ENCODE assay signal across 21 mouse cellular contexts in genomic region chr11:75810526-75810925, GRCm38 (mm10). TPM values are rescaled to one million over a fixed set of nuclear protein-coding genes. Genes with fewer than 3 reads are reported as not detected.
DNase-seq lines count a peak whose midpoint lies in the region; ATAC-seq lines count a peak whose summit lies in the region.
"Had no signal": no experiment of that assay in that cellular context is flagged by ENCODE, and none has a peak within 500 bp of the region (broad histone marks: within the 10 kb centered on the region; RNA-seq: fewer than 3 reads in every experiment).

No protein-coding gene starts in this region.

- peak; percentile 71 for ATAC-seq in intestine, embryonic 16.5 days
- no peak for ATAC-seq in stomach, embryonic 14.5 days (ENCODE audit: insufficient number of reproducible peaks, insufficient read depth, low FRiP score, low read depth)
- no peak; the same call in 1 of the 2 replicates for ATAC-seq in stomach, embryonic 16.5 days (ENCODE audit: insufficient read depth, low FRiP score)
- ATAC-seq: forebrain, embryonic 13.5 days; forebrain, embryonic 15.5 days had no signal

- peaks cover 35% of the 10 kb centered on the region for H3K4me1 ChIP-seq in intestine, embryonic 16.5 days (ENCODE audit: control insufficient read depth, insufficient read depth, low read length)
- peaks cover 28% of the 10 kb centered on the region for H3K4me1 ChIP-seq in stomach, embryonic 14.5 days (ENCODE audit: control insufficient read depth, insufficient read depth, low read length)
- H3K4me1 ChIP-seq in stomach, embryonic 16.5 days (ENCODE audit: control insufficient read depth, insufficient read depth, low read length), result peaks cover 31% of the 10 kb centered on the region

- 0 out of 2 replicates have a peak overlapping the region, but pooled peaks have one; percentile 16 for H3K4me2 ChIP-seq in intestine, embryonic 16.5 days (ENCODE audit: low read depth, low read length)
- no peak overlapping the region for H3K4me2 ChIP-seq in stomach, embryonic 14.5 days (replicated peaks; ENCODE audit: low read depth, low read length)
- no peak overlapping the region for H3K4me2 ChIP-seq in stomach, embryonic 16.5 days (ENCODE audit: low read depth, low read length)
- H3K4me2 ChIP-seq: embryonic facial prominence, embryonic 12.5 days; forebrain, embryonic 13.5 days; forebrain, embryonic 15.5 days had no signal

- H3K27ac ChIP-seq in intestine, embryonic 16.5 days (ENCODE audit: low read length), result peak overlapping the region; percentile 65
- H3K27ac ChIP-seq in stomach, embryonic 14.5 days (ENCODE audit: low read length), result peak overlapping the region; percentile 3; the same call in 1 of the 2 replicates
- H3K27ac ChIP-seq in stomach, embryonic 16.5 days (ENCODE audit: low read length), result peak overlapping the region; percentile 25; the same call in 1 of the 2 replicates
- H3K27ac ChIP-seq: embryonic facial prominence, embryonic 10.5 days; embryonic facial prominence, embryonic 12.5 days; forebrain, embryonic 13.5 days; forebrain, embryonic 15.5 days had no signal

- peak; percentile 16 for DNase-seq in yolk sac, embryonic 10.5 days (ENCODE audit: low spot score)
- DNase-seq in retina, postnatal 1 day, result no peak
- no peak for DNase-seq in right cerebral cortex, postnatal 36 days (ENCODE audit: low spot score in 2 of 2)
- no peak for DNase-seq in adrenal gland, adult 8-10 months
- DNase-seq in kidney, adult 11 months, result no peak
- DNase-seq: adrenal gland, adult 2 months; adrenal gland, postnatal 14 days; adrenal gland, postnatal 36 days; cerebellum, adult 11-12 months; cerebellum, adult 2 months; cerebellum, adult 9-10 months; cerebellum, postnatal 10 days; cerebellum, postnatal 25 days had no signal

- H3K4me3 ChIP-seq in intestine, embryonic 16.5 days (ENCODE audit: low read length), result no peak overlapping the region
- no peak overlapping the region for H3K4me3 ChIP-seq in stomach, embryonic 14.5 days (ENCODE audit: low read depth, low read length)
- H3K4me3 ChIP-seq in stomach, embryonic 16.5 days (replicated peaks; ENCODE audit: low read length), result no peak overlapping the region
- H3K4me3 ChIP-seq: embryonic facial prominence, embryonic 10.5 days; embryonic facial prominence, embryonic 12.5 days; forebrain, embryonic 13.5 days; forebrain, embryonic 15.5 days had no signal

- WGBS in intestine, embryonic 16.5 days, result 70% methylated on average over 3 of the region's 3 CpGs
- 92% methylated on average over 3 of the region's 3 CpGs for WGBS in stomach, embryonic 14.5 days
- WGBS in stomach, embryonic 16.5 days, result 80% methylated on average over 3 of the region's 3 CpGs

- no peaks in the 10 kb centered on the region for H3K36me3 ChIP-seq in intestine, embryonic 16.5 days (ENCODE audit: control insufficient read depth, insufficient read depth, low read length)
- no peaks in the 10 kb centered on the region for H3K36me3 ChIP-seq in stomach, embryonic 14.5 days (ENCODE audit: control insufficient read depth, insufficient read depth, low read length)
- no peaks in the 10 kb centered on the region for H3K36me3 ChIP-seq in stomach, embryonic 16.5 days (ENCODE audit: control insufficient read depth, insufficient read depth, low read length)
- H3K36me3 ChIP-seq: embryonic facial prominence, embryonic 10.5 days; embryonic facial prominence, embryonic 12.5 days; forebrain, embryonic 15.5 days had no signal

- no peaks in the 10 kb centered on the region for H3K9me3 ChIP-seq in intestine, embryonic 16.5 days (ENCODE audit: control insufficient read depth, low read length)
- no peaks in the 10 kb centered on the region for H3K9me3 ChIP-seq in stomach, embryonic 14.5 days (ENCODE audit: control insufficient read depth, low read depth, low read length)
- no peaks in the 10 kb centered on the region for H3K9me3 ChIP-seq in stomach, embryonic 16.5 days (replicated peaks; ENCODE audit: control insufficient read depth, low read length)
- H3K9me3 ChIP-seq: embryonic facial prominence, embryonic 10.5 days; embryonic facial prominence, embryonic 12.5 days; forebrain, embryonic 13.5 days; forebrain, embryonic 15.5 days had no signal

- no peaks in the 10 kb centered on the region for H3K27me3 ChIP-seq in intestine, embryonic 16.5 days (replicated peaks; ENCODE audit: control insufficient read depth, insufficient read depth, low read length)
- H3K27me3 ChIP-seq in stomach, embryonic 14.5 days (ENCODE audit: control insufficient read depth, insufficient read depth, low read length), result no peaks in the 10 kb centered on the region
- no peaks in the 10 kb centered on the region for H3K27me3 ChIP-seq in stomach, embryonic 16.5 days (ENCODE audit: control insufficient read depth, insufficient read depth, low read length)
- H3K27me3 ChIP-seq: embryonic facial prominence, embryonic 12.5 days; forebrain, embryonic 13.5 days; forebrain, embryonic 15.5 days had no signal

- H3K9ac ChIP-seq in intestine, embryonic 16.5 days (ENCODE audit: low read depth, low read length), result 0 out of 2 replicates have a peak overlapping the region, but pooled peaks have one; percentile 18
- H3K9ac ChIP-seq in stomach, embryonic 14.5 days (replicated peaks; ENCODE audit: low read depth, low read length), result no peak overlapping the region
- H3K9ac ChIP-seq in stomach, embryonic 16.5 days (ENCODE audit: low read length), result no peak overlapping the region
- H3K9ac ChIP-seq: embryonic facial prominence, embryonic 12.5 days; forebrain, embryonic 13.5 days; forebrain, embryonic 15.5 days had no signal

RNA-seq across cellular contexts. Expression of gene Doc2b, which starts 14.7 kb away (rescaled TPM):
- 0.61 and 0.97 TPM in 2 replicates for polyA plus RNA-seq in intestine, embryonic 16.5 days (2015; fragmentation: Nextera tagmentation; extraction: Ambion mirVana)
- 2.5 and 2.6 TPM in 2 replicates for polyA plus RNA-seq in stomach, embryonic 14.5 days (2014; fragmentation: Nextera tagmentation; extraction: Ambion mirVana)
- polyA plus RNA-seq in stomach, embryonic 16.5 days (2015; fragmentation: Nextera tagmentation; extraction: Ambion mirVana), result 1.2 TPM in 2 replicates
- total RNA-seq in adrenal gland, adult 8-10 months (2022), result 10 to 100 TPM; 17.8 to 37.6 (median 26.2) TPM
- total RNA-seq: MEL had no signal

Comparison
In these comparisons a context has a peak if more than half of its experiments do, and no peak if none do; other contexts are left out.
1. H3K27ac ChIP-seq: peak in every context shown above with its lines; median percentile 65 in intestine, embryonic 16.5 days; 25 in stomach, embryonic 16.5 days; 3 in stomach, embryonic 14.5 days.